Mouse (Mus musculus) neural tube, embryonic 14.5 days (tissue): ENCODE data around the gene Gm21992. TPM values are rescaled to one million over a fixed set of nuclear protein-coding genes. Genes with fewer than 3 reads are reported as not detected.
"Not testable (repeated sequence)": the region's sequence is repeated elsewhere in the genome, so short reads cannot be mapped to it uniquely, and the experiment has no call there.

ENCODE experiments used
- ATAC-seq: fragments of 200-750 bp; cut with Nextera tagmentation; 2 replicates; pipeline ENCODE4 v1.8.0; 2017; ENCODE audit warnings: low read depth, mild to moderate bottlenecking, moderate TSS enrichment, moderate library complexity
- H3K27ac ChIP-seq: fragments of 300-500 bp; sonication (generic); 2 replicates; pipeline ENCODE4 v1.5.1; 2014; ENCODE audit warnings: low read depth, mild to moderate bottlenecking, control low read depth, low read length, moderate library complexity, mixed read lengths
- H3K27me3 ChIP-seq: fragments of 300-500 bp; sonication (generic); 2 replicates; pipeline ENCODE4 v1.6.1; 2014; ENCODE audit warnings: low read length; ENCODE audit not compliant: control insufficient read depth, insufficient read depth
- H3K36me3 ChIP-seq: fragments of 300-500 bp; sonication (generic); 2 replicates; pipeline ENCODE4 v1.6.1; 2014; ENCODE audit warnings: low read length, mixed read lengths; ENCODE audit not compliant: control insufficient read depth, insufficient read depth
- H3K4me1 ChIP-seq: fragments of 300-500 bp; sonication (generic); 2 replicates; pipeline ENCODE4 v1.6.1; 2014; ENCODE audit warnings: low read length; ENCODE audit not compliant: control insufficient read depth, insufficient read depth
- H3K4me2 ChIP-seq: fragments of 300-500 bp; sonication (generic); 2 replicates; pipeline ENCODE4 v1.6.1; 2014; ENCODE audit warnings: mild to moderate bottlenecking, low read depth, low read length, control low read depth
- H3K4me3 ChIP-seq: fragments of 300-500 bp; sonication (generic); 2 replicates; pipeline ENCODE4 v1.5.1; 2014; ENCODE audit warnings: low read depth, low read length, control low read depth, mixed read lengths
- H3K9ac ChIP-seq: fragments of 300-500 bp; sonication (generic); replicated peaks from 2 replicates; pipeline ENCODE4 v1.6.1; 2014; ENCODE audit warnings: low read depth, mild to moderate bottlenecking, control low read depth, low read length, mixed read lengths
- H3K9me3 ChIP-seq: fragments of 300-500 bp; sonication (generic); 2 replicates; pipeline ENCODE4 v1.6.1; 2016; ENCODE audit warnings: low read length; ENCODE audit not compliant: control insufficient read depth
- whole genome bisulfite sequencing: fragments of 180-500 bp; shearing (Covaris S2); extraction: QIAGEN DNeasy Blood & Tissue Kit; methylation state at CpG from one replicate; pipeline ENCODE4 v1.1.7; 2014; 5-methylcytosine and 5-hydroxymethylcytosine counted together
- polyA plus RNA-seq: library from polyadenylated mRNA; unstranded; fragments of >200 nt; fragmentation: Nextera tagmentation; extraction: Ambion mirVana; gene quantifications from 2 replicates; pipeline ENCODE4 v1.2.1, GENCODE M21; 2014

Gm21992 gene
- polyA plus RNA-seq, 1 experiment from 2014 or later, result 21.0 TPM

GRCm38 (mm10) chr19:4828444-4829114 is 17.2 kb upstream of the Gm21992 start:
- no peak for ATAC-seq
- Histone ChIP-seq H3K36me3 (no peaks in the 10 kb centered on the region), H3K27me3 (no peaks in the 10 kb centered on the region), H3K4me2 (no peak overlapping the region), H3K9me3 (no peaks in the 10 kb centered on the region), H3K4me1 (no peaks in the 10 kb centered on the region), H3K27ac (no peak overlapping the region), H3K9ac (no peak overlapping the region), H3K4me3 (no peak overlapping the region)
- WGBS, result 65% methylated on average over 16 of the region's 16 CpGs

GRCm38 (mm10) chr19:4820678-4821303 is 9.4 kb upstream of the Gm21992 start:
- WGBS, result 72% methylated on average over 5 of the region's 5 CpGs
- no peak for ATAC-seq

GRCm38 (mm10) chr19:4817182-4817835 is 5.9 kb upstream of the Gm21992 start:
- Histone ChIP-seq H3K27ac (no peak overlapping the region), H3K4me1 (no peaks in the 10 kb centered on the region), H3K4me3 (no peak overlapping the region), H3K36me3 (no peaks in the 10 kb centered on the region), H3K4me2 (no peak overlapping the region), H3K27me3 (no peaks in the 10 kb centered on the region), H3K9ac (no peak overlapping the region), H3K9me3 (no peaks in the 10 kb centered on the region)
- WGBS, result 65% methylated on average over 1 of the region's 1 CpGs
- no peak for ATAC-seq

More at GRCm38 (mm10) chr19:4820678-4821303, 9.4 kb upstream of the Gm21992 start:
- Histone ChIP-seq H3K27me3 (no peaks in the 10 kb centered on the region), H3K9me3 (no peaks in the 10 kb centered on the region), H3K4me1 (no peaks in the 10 kb centered on the region), H3K27ac (no peak overlapping the region), H3K36me3 (no peaks in the 10 kb centered on the region), H3K4me2 (no peak overlapping the region), H3K4me3 (no peak overlapping the region), H3K9ac (no peak overlapping the region)

GRCm38 (mm10) chr19:4813015-4813414 is 1.6 kb upstream of the Gm21992 start:
- Histone ChIP-seq H3K27ac (no peak overlapping the region), H3K4me3 (no peak overlapping the region), H3K9ac (no peak overlapping the region), H3K4me1 (peaks cover 12% of the 10 kb centered on the region), H3K36me3 (no peaks in the 10 kb centered on the region), H3K27me3 (no peaks in the 10 kb centered on the region), H3K4me2 (no peak overlapping the region), H3K9me3 (no peaks in the 10 kb centered on the region)
- no peak for ATAC-seq
- 83% methylated on average over 6 of the region's 6 CpGs for WGBS

GRCm38 (mm10) chr19:4812334-4812949 is 1.0 kb upstream of the Gm21992 start:
- not testable (repeated sequence) for H3K27me3 ChIP-seq, H3K9me3 ChIP-seq, H3K36me3 ChIP-seq, ATAC-seq, H3K27ac ChIP-seq
- Histone ChIP-seq H3K9ac (peak overlapping the region; percentile 69), H3K4me3 (peak overlapping the region; percentile 68), H3K4me2 (peak overlapping the region; percentile 95), H3K4me1 (peaks cover 12% of the 10 kb centered on the region)
- 81% methylated on average over 8 of the region's 8 CpGs for WGBS

GRCm38 (mm10) chr19:4811909-4812242 is 464 bp upstream of the Gm21992 start:
- Histone ChIP-seq H3K4me2 (peak overlapping the region; percentile 95), H3K36me3 (no peaks in the 10 kb centered on the region), H3K4me3 (peak overlapping the region; percentile 68), H3K27ac (peak overlapping the region; percentile 95), H3K9ac (peak overlapping the region; percentile 69), H3K4me1 (peaks cover 12% of the 10 kb centered on the region), H3K9me3 (no peaks in the 10 kb centered on the region), H3K27me3 (no peaks in the 10 kb centered on the region)
- WGBS, result 4% methylated on average over 12 of the region's 12 CpGs
- ATAC-seq, result peak; percentile 32

GRCm38 (mm10) chr19:4810746-4811062 is 708 bp downstream of the Gm21992 start:
- H3K27ac ChIP-seq, result peak overlapping the region; percentile 95
- H3K9ac ChIP-seq, result peak overlapping the region; percentile 69
- H3K4me1 ChIP-seq, result peaks cover 12% of the 10 kb centered on the region
- ATAC-seq, result no peak
- peak overlapping the region; percentile 95 for H3K4me2 ChIP-seq
- H3K36me3 ChIP-seq, result no peaks in the 10 kb centered on the region
- no peaks in the 10 kb centered on the region for H3K9me3 ChIP-seq
- peak overlapping the region; percentile 68 for H3K4me3 ChIP-seq
- 2% methylated on average over 16 of the region's 17 CpGs for WGBS
- no peaks in the 10 kb centered on the region for H3K27me3 ChIP-seq

- WGBS, result under 1% methylated on average over 14 of the region's 14 CpGs
- H3K9ac ChIP-seq, result peak overlapping the region; percentile 69
- H3K27me3 ChIP-seq, result no peaks in the 10 kb centered on the region
- H3K4me1 ChIP-seq, result peaks cover 12% of the 10 kb centered on the region
- no peak for ATAC-seq
- peak overlapping the region; percentile 95 for H3K4me2 ChIP-seq
- H3K4me3 ChIP-seq, result peak overlapping the region; percentile 68
- no peak overlapping the region; the same call in 1 of the 2 replicates for H3K27ac ChIP-seq
- H3K36me3 ChIP-seq, result no peaks in the 10 kb centered on the region
- no peaks in the 10 kb centered on the region for H3K9me3 ChIP-seq
These were observed 1.1 kb downstream of the Gm21992 start for GRCm38 (mm10) chr19:4810309-4810708.

GRCm38 (mm10) chr19:4803283-4803682 is 8.1 kb downstream of the Gm21992 start:
- Histone ChIP-seq H3K27me3 (no peaks in the 10 kb centered on the region), H3K9ac (no peak overlapping the region), H3K36me3 (peaks cover 31% of the 10 kb centered on the region), H3K9me3 (no peaks in the 10 kb centered on the region), H3K27ac (no peak overlapping the region), H3K4me2 (no peak overlapping the region), H3K4me3 (no peak overlapping the region), H3K4me1 (no peaks in the 10 kb centered on the region)
- WGBS, result 78% methylated on average over 9 of the region's 10 CpGs
- no peak for ATAC-seq
